Mouse (Mus musculus): Measurements from ENCODE around the gene Vti1a.

DNA sequence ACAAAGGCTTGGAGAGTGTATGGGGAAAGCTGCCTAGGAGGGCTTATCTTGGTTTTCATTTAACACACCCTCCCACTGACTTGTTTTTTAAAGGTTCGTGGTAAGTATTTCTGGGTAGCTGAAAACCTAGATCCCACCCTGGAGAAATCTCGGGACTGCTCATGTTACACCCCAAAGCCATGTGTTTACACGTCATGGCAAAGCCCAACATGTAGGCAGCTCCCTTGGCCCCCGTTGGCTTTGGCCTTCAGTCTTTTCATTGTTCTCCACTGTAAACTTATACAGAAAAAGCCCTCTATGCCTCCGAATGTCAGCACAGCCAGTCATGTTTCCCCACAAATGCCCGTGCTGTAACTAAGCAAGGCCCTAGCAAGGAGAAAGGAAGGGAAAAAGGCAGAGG is 283.0 kb downstream of the Vti1a start:
- no peak for TF ChIP-seq CTCF (IDR thresholded peaks at IDR 0.05; ENCODE audit: low read depth, low read length)
- TF ChIP-seq POLR2AphosphoS5 (IDR thresholded peaks at IDR 0.05; ENCODE audit: insufficient replicate concordance, low read depth, low read length): no peak
- no peak for TF ChIP-seq TAL1 (conservative IDR thresholded peaks at IDR 0.05; ENCODE audit: low read depth, low read length)
